Mouse (Mus musculus) embryonic facial prominence, embryonic 11.5 days (tissue): ENCODE measurements around the gene Ubc. TPM values are rescaled to one million over a fixed set of nuclear protein-coding genes. Genes with fewer than 3 reads are reported as not detected.

ENCODE experiments used
- polyA plus RNA-seq: library from polyadenylated mRNA; unstranded; fragments of >200 nt; fragmentation: Nextera tagmentation; extraction: Ambion mirVana; gene quantifications from 2 replicates; pipeline ENCODE4 v1.2.1, GENCODE M21; 2014

The Ubc gene
- polyA plus RNA-seq, 1 experiment from 2014 or later, result 1,016 TPM

Other genes with a start within 250 kb of the Ubc start
- gene Ncor2, start 211.0 kb downstream of the Ubc start, polyA plus RNA-seq, result 12.4 and 15.0 TPM in 2 replicates
- 22.7 and 26.4 TPM in 2 replicates for gene Scarb1, start 49.1 kb downstream of the Ubc start, polyA plus RNA-seq
- gene Gm10382, start 880 bp downstream of the Ubc start, polyA plus RNA-seq, result not detected in 2 replicates
- gene Dhx37, start 43.9 kb upstream of the Ubc start, polyA plus RNA-seq, result 7.2 and 9.0 TPM in 2 replicates
- 26.3 and 29.2 TPM in 2 replicates for gene Bri3bp, start 51.4 kb upstream of the Ubc start, polyA plus RNA-seq
- gene Aacs, start 85.6 kb upstream of the Ubc start, polyA plus RNA-seq, result 28.4 and 34.7 TPM in 2 replicates
- 0.13 and 0.60 TPM in 2 replicates for gene Tmem132b, start 141.6 kb upstream of the Ubc start, polyA plus RNA-seq